Mouse (Mus musculus) CH12.LX (cell line): Measurements from ENCODE around the gene Bicdl2. TPM values are rescaled to one million over a fixed set of nuclear protein-coding genes. Genes with fewer than 3 reads are reported as not detected.
A peak's percentile ranks its signal among the peaks of the same experiment; 100 is the strongest.

Experiments used
- DNase-seq: peaks from one replicate; pipeline ENCODE4 v3.0.0-alpha.2; 2013; ENCODE audit errors: extremely low read depth
- H3K27ac ChIP-seq: 2 replicates; pipeline ENCODE4 v1.5.1; 2012; ENCODE audit warnings: low read depth, mild to moderate bottlenecking, control low read depth, moderate library complexity; ENCODE audit not compliant: insufficient read depth
- H3K27me3 ChIP-seq: replicated peaks from 2 replicates; pipeline ENCODE3; 2012; ENCODE audit warnings: inconsistent platforms
- H3K36me3 ChIP-seq, 2 experiments: replicated peaks in 1 of 2; 2 replicates each; pipeline versions ENCODE3 to v1.6.1; 2012; ENCODE audit warnings: inconsistent platforms in 1 of 2, low read length in 1 of 2, mild to moderate bottlenecking in 1 of 2, mixed read lengths in 1 of 2, moderate library complexity in 1 of 2; ENCODE audit not compliant: control insufficient read depth in 1 of 2, insufficient read depth in 1 of 2
- H3K4me1 ChIP-seq, 2 experiments: 2 replicates each; pipeline ENCODE4 v1.6.1; 2012; ENCODE audit warnings: inconsistent platforms in 1 of 2, moderate library complexity in 1 of 2; ENCODE audit not compliant: insufficient read depth in 2 of 2, control insufficient read depth in 1 of 2
- H3K4me2 ChIP-seq: 2 replicates; pipeline ENCODE4 v1.6.1; 2012; ENCODE audit warnings: low read depth, mild to moderate bottlenecking, control low read depth; ENCODE audit not compliant: poor library complexity, insufficient read depth, severe bottlenecking
- H3K4me3 ChIP-seq, 3 experiments: fragments of 150-350 bp in 1 of 3; sonication (generic) in 1 of 3; replicated peaks in 1 of 3; 2 replicates each; pipeline versions ENCODE3 to v1.5.1; 2011 to 2012; ENCODE audit warnings: low read depth in 2 of 3, low read length in 2 of 3, mild to moderate bottlenecking in 2 of 3, moderate library complexity in 2 of 3, control low read depth in 1 of 3, improper control_type of control experiment in 1 of 3, inconsistent platforms in 1 of 3, mixed read lengths in 1 of 3; ENCODE audit not compliant: poor library complexity in 1 of 3
- H3K79me2 ChIP-seq: replicated peaks from 2 replicates; pipeline ENCODE4 v1.6.1; 2012; ENCODE audit warnings: mild to moderate bottlenecking, moderate library complexity; ENCODE audit not compliant: control insufficient read depth, poor library complexity, insufficient read depth, severe bottlenecking; ENCODE audit errors: extremely low read depth
- H3K9ac ChIP-seq: 2 replicates; pipeline ENCODE4 v1.6.1; 2012; ENCODE audit warnings: low read depth, mild to moderate bottlenecking, control low read depth, moderate library complexity; ENCODE audit not compliant: insufficient read depth
- H3K9me3 ChIP-seq: replicated peaks from 2 replicates; pipeline ENCODE3; 2012; ENCODE audit warnings: low read length, inconsistent platforms, mixed read lengths
- BHLHE40 ChIP-seq: IDR thresholded peaks from 2 replicates; pipeline ENCODE4 v1.6.1; 2011; ENCODE audit warnings: mild to moderate bottlenecking, low read depth, low read length, improper control_type of control experiment
- CHD1 ChIP-seq: IDR thresholded peaks from 2 replicates; pipeline ENCODE4 v1.6.1; 2012; ENCODE audit warnings: low read depth, low read length, improper control_type of control experiment, inconsistent platforms
- CHD2 ChIP-seq: IDR thresholded peaks from 2 replicates; pipeline ENCODE4 v1.6.1; 2011; ENCODE audit warnings: low read length, improper control_type of control experiment
- CTCF ChIP-seq, 2 experiments: IDR thresholded peaks in 1 of 2; conservative IDR thresholded peaks in 1 of 2; 2 replicates each; pipeline ENCODE4 v1.5.1; 2011 to 2012; ENCODE audit warnings: low read depth in 2 of 2, low read length in 2 of 2, improper control_type of control experiment in 1 of 2, inconsistent platforms in 1 of 2, mild to moderate bottlenecking in 1 of 2, moderate library complexity in 1 of 2
- E2F4 ChIP-seq: IDR thresholded peaks from 2 replicates; pipeline ENCODE4 v1.6.1; 2011; ENCODE audit warnings: low read depth, low read length, improper control_type of control experiment; ENCODE audit not compliant: insufficient replicate concordance
- ELF1 ChIP-seq: IDR thresholded peaks from 2 replicates; pipeline ENCODE4 v1.6.1; 2014; ENCODE audit warnings: low read depth, mild to moderate bottlenecking, inconsistent platforms, low read length, improper control_type of control experiment
- EP300 ChIP-seq: IDR thresholded peaks from 2 replicates; pipeline ENCODE4 v1.6.1; 2011; ENCODE audit warnings: low read length, improper control_type of control experiment
- GABPA ChIP-seq: IDR thresholded peaks from 2 replicates; pipeline ENCODE4 v1.6.1; 2012; ENCODE audit warnings: low read depth, low read length, improper control_type of control experiment, inconsistent platforms; ENCODE audit not compliant: insufficient replicate concordance
- IRF4 ChIP-seq: IDR thresholded peaks from 2 replicates; pipeline ENCODE4 v1.6.1; 2014; ENCODE audit warnings: low read depth, mild to moderate bottlenecking, inconsistent platforms, low read length, improper control_type of control experiment
- JUND ChIP-seq: conservative IDR thresholded peaks from 2 replicates; pipeline ENCODE4 v1.6.1; 2011; ENCODE audit warnings: low read depth, low read length, improper control_type of control experiment
- KAT2A ChIP-seq: IDR thresholded peaks from 2 replicates; pipeline ENCODE4 v1.6.1; 2012; ENCODE audit warnings: low read length, improper control_type of control experiment, inconsistent platforms; ENCODE audit not compliant: insufficient replicate concordance
- MAFK ChIP-seq: IDR thresholded peaks from 2 replicates; pipeline ENCODE4 v1.6.1; 2011; ENCODE audit warnings: low read length, improper control_type of control experiment; ENCODE audit not compliant: insufficient replicate concordance
- MAX ChIP-seq: IDR thresholded peaks from 2 replicates; pipeline ENCODE4 v1.6.1; 2011; ENCODE audit warnings: low read length, improper control_type of control experiment
- MAZ ChIP-seq: IDR thresholded peaks from 2 replicates; pipeline ENCODE4 v1.6.1; 2012; ENCODE audit warnings: low read depth, mild to moderate bottlenecking, inconsistent platforms, low read length, improper control_type of control experiment, moderate library complexity
- MXI1 ChIP-seq: IDR thresholded peaks from 2 replicates; pipeline ENCODE4 v1.6.1; 2011; ENCODE audit warnings: mild to moderate bottlenecking, low read depth, low read length, improper control_type of control experiment
- MYC ChIP-seq: IDR thresholded peaks from 2 replicates; pipeline ENCODE4 v1.6.1; 2011; ENCODE audit warnings: low read depth, mild to moderate bottlenecking, improper control_type of control experiment, low read length
- NELFE ChIP-seq: IDR thresholded peaks from 2 replicates; pipeline ENCODE4 v1.6.1; 2011; ENCODE audit warnings: low read depth, low read length, improper control_type of control experiment
- NRF1 ChIP-seq: IDR thresholded peaks from 2 replicates; pipeline ENCODE4 v1.6.1; 2014; ENCODE audit warnings: low read depth, mild to moderate bottlenecking, inconsistent platforms, low read length, improper control_type of control experiment, moderate library complexity
- PAX5 ChIP-seq: IDR thresholded peaks from 2 replicates; pipeline ENCODE4 v1.6.1; 2012; ENCODE audit warnings: low read length, inconsistent platforms, mixed read lengths
- POLR2AphosphoS2 ChIP-seq: IDR thresholded peaks from 2 replicates; pipeline ENCODE4 v1.6.1; 2011; ENCODE audit warnings: low read depth, low read length, improper control_type of control experiment
- RAD21 ChIP-seq: IDR thresholded peaks from 2 replicates; pipeline ENCODE4 v1.6.1; 2011; ENCODE audit warnings: low read depth, mild to moderate bottlenecking, low read length, improper control_type of control experiment, moderate library complexity
- RCOR1 ChIP-seq: conservative IDR thresholded peaks from 2 replicates; pipeline ENCODE4 v1.6.1; 2012; ENCODE audit warnings: low read depth, mild to moderate bottlenecking, inconsistent platforms, low read length, improper control_type of control experiment
- SIN3A ChIP-seq: IDR thresholded peaks from 2 replicates; pipeline ENCODE4 v1.6.1; 2012; ENCODE audit warnings: low read length, improper control_type of control experiment, inconsistent platforms
- SMC3 ChIP-seq: IDR thresholded peaks from 2 replicates; pipeline ENCODE4 v1.6.1; 2011; ENCODE audit warnings: low read depth, low read length, improper control_type of control experiment
- TBP ChIP-seq: conservative IDR thresholded peaks from 2 replicates; pipeline ENCODE4 v1.6.1; 2011; ENCODE audit warnings: low read depth, low read length, improper control_type of control experiment
- TCF12 ChIP-seq: IDR thresholded peaks from 2 replicates; pipeline ENCODE4 v1.6.1; 2014; ENCODE audit warnings: low read depth, mild to moderate bottlenecking, inconsistent platforms, low read length, improper control_type of control experiment
- USF1 ChIP-seq: IDR thresholded peaks from 2 replicates; pipeline ENCODE4 v1.6.1; 2014; ENCODE audit warnings: low read depth, mild to moderate bottlenecking, inconsistent platforms, low read length, improper control_type of control experiment
- USF2 ChIP-seq: conservative IDR thresholded peaks from 2 replicates; pipeline ENCODE4 v1.6.1; 2011; ENCODE audit warnings: low read depth, low read length, improper control_type of control experiment
- ZC3H11A ChIP-seq: IDR thresholded peaks from 2 replicates; pipeline ENCODE4 v1.6.1; 2012; ENCODE audit warnings: low read depth, mild to moderate bottlenecking, inconsistent platforms, low read length, improper control_type of control experiment
- ZKSCAN1 ChIP-seq: IDR thresholded peaks from 2 replicates; pipeline ENCODE4 v1.6.1; 2012; ENCODE audit warnings: low read depth, inconsistent platforms, low read length, improper control_type of control experiment, borderline replicate concordance
- ZMIZ1 ChIP-seq: IDR thresholded peaks from 2 replicates; pipeline ENCODE4 v1.6.1; 2012; ENCODE audit warnings: low read depth, mild to moderate bottlenecking, inconsistent platforms, low read length, improper control_type of control experiment
- dilution Hi-C: fragments of 300-500 bp; cut with MboI; formaldehyde crosslinking; loops from 2 replicates; pipeline ENCODE4 v1.14.3; 2020; ENCODE audit warnings: low sequenced_read_pairs; ENCODE audit not compliant: extremely low pct_unique_long_range_greater_than_20kb, extremely low pct_ligation_motif_present
- in situ Hi-C: fragments of 300-500 bp; cut with MboI; formaldehyde crosslinking; loops from 3 replicates; pipeline ENCODE4 v1.14.3; 2019; ENCODE audit warnings: low sequenced_read_pairs, low pct_ligation_motif_present, low pct_unique_long_range_greater_than_20kb, mixed read lengths
- polyA plus RNA-seq: library from polyadenylated mRNA; unstranded; fragments of >175 nt; gene quantifications from 2 replicates; pipeline ENCODE4 v1.2.1, GENCODE M21; 2012; ENCODE audit warnings: low read depth; ENCODE audit not compliant: insufficient read length
- total RNA-seq, 2 experiments: library from RNA; depleted of rRNA; stranded (reverse); fragments of 300-350 nt in 1 of 2; fragments of >200 nt in 1 of 2; gene quantifications; 2 replicates each; pipeline ENCODE4 v1.2.3; 2012 to 2014

Gene Bicdl2
- total and polyA plus RNA-seq, 3 experiments: not detected

DNA sequence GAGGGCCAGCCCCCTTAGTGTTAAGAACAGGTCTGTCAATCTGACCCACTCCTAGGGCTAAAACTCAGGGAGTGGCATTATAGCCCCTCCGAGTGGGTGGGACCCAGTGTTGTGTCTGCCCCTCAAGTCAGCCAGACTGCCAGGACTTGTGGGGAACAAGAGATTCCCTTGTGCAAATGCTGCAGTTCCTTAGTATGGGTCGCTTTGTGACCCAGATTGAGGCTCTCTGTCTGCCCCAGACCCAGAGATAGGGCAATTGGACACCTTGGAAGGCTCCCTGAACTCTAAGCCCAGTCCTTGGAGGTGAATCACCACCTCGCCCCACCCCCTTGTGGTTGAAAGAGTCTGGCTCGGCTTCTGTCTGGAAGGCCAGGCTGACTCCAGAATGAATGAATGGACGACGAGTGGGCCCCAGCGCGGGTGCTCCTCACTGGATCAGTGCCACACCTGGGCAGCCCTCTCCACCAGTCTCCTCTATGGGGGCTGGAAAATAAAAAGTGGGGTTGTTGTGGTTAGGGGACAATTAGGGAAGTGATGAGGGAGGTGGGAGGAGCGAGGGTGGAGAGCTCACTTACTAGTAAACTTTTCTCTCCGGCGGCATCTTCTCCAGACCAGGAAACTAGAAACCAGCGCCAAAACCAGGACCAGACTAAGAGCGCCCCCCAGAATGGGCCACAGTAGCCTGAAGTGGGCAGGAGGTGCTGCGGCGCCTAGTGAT, 15.4 kb downstream of the Bicdl2 start:
- H3K36me3 ChIP-seq: peaks cover 0 to 3% of the 10 kb centered on the region in 2 experiments
- H3K79me2 ChIP-seq: no peaks in the 10 kb centered on the region
- dilution Hi-C loops (no loop called here), in situ Hi-C loops (loop anchor here (10.0 kb wide), 1 partner anchor 49 kb away; the partner anchor contains the start of genes 1520401A03Rik and Pkmyt1)
- H3K4me2 ChIP-seq: peak overlapping the region; percentile 69; the same call in 1 of the 2 replicates
- no peak overlapping the region for H3K27ac ChIP-seq
- H3K9me3 ChIP-seq: no peaks in the 10 kb centered on the region
- H3K4me3 ChIP-seq: no peak overlapping the region
- TF ChIP-seq GABPA: no peak
- TF ChIP-seq TBP: no peak
- no peak for TF ChIP-seq E2F4
- no peak for TF ChIP-seq SIN3A
- TF ChIP-seq CTCF (conservative IDR thresholded peaks at IDR 0.05 in 1 of 2, IDR thresholded peaks at IDR 0.05 in 1 of 2; ENCODE audit: low read depth in 2 of 2, low read length in 2 of 2): no peak
- H3K4me1 ChIP-seq: peaks cover 13 to 53% of the 10 kb centered on the region in 2 experiments
- no peak overlapping the region for H3K9ac ChIP-seq
- peaks cover 39% of the 10 kb centered on the region for H3K27me3 ChIP-seq
- no peak for DNase-seq

- Histone ChIP-seq H3K4me1 (peaks cover 17 to 49% of the 10 kb centered on the region in 2 experiments), H3K27ac (no peak overlapping the region)
- TF ChIP-seq BHLHE40 (0 out of 2 replicates have a peak, but pooled peaks have one; percentile 20), ELF1 (no peak), MXI1 (0 out of 2 replicates have a peak, but pooled peaks have one; percentile 40), MAFK (no peak), SIN3A (peak; percentile 41; the same call in 1 of the 2 replicates), USF1 (no peak), ZMIZ1 (no peak), IRF4 (no peak), RCOR1 (no peak), POLR2AphosphoS2 (no peak), E2F4 (no peak), MAX (no peak), MYC (no peak), KAT2A (no peak), CTCF (conservative IDR thresholded peaks at IDR 0.05 in 1 of 2, IDR thresholded peaks at IDR 0.05 in 1 of 2; ENCODE audit: low read depth in 2 of 2, low read length in 2 of 2) (no peak), RAD21 (no peak), ZC3H11A (no peak), USF2 (no peak), NELFE (no peak), EP300 (no peak), SMC3 (no peak), NRF1 (no peak), ZKSCAN1 (no peak), TCF12 (no peak), CHD1 (no peak), PAX5 (no peak), MAZ (0 out of 2 replicates have a peak, but pooled peaks have one; percentile 14), JUND (no peak), CHD2 (no peak)
Measured at GRCm38 (mm10) chr17:23676473-23677031, 16.2 kb downstream of the Bicdl2 start.

More at GRCm38 (mm10) chr17:23676473-23677031, 16.2 kb downstream of the Bicdl2 start:
- H3K4me2 ChIP-seq: peak overlapping the region; percentile 69
- H3K27me3 ChIP-seq: peaks cover 47% of the 10 kb centered on the region
- no peaks in the 10 kb centered on the region for H3K79me2 ChIP-seq
- no peak for DNase-seq
- dilution Hi-C loops: no loop called here
- no peaks in the 10 kb centered on the region for H3K36me3 ChIP-seq
- H3K9me3 ChIP-seq: no peaks in the 10 kb centered on the region
- in situ Hi-C loops: loop anchor here (10.0 kb wide), 1 partner anchor 48 kb away; the partner anchor contains the start of genes 1520401A03Rik and Pkmyt1
- H3K4me3 ChIP-seq: peak overlapping the region; percentile 51 to 73 (median 66)
- peak overlapping the region; percentile 39 for H3K9ac ChIP-seq
